Mouse (Mus musculus) spleen, adult 18-20 months (tissue): ENCODE measurements around the gene N4bp2l1.
A peak's percentile ranks its signal among the peaks of the same experiment; 100 is the strongest.

Experiments used
- DNase-seq, 2 experiments: peaks; one replicate each; pipeline ENCODE4 v3.0.0; 2022; ENCODE audit warnings: mixed read lengths in 2 of 2

N4bp2l1 gene

GRCm38 (mm10) chr5:150598202-150599119 lies 1.5 kb upstream of the N4bp2l1 start:
- no peak for DNase-seq

- peak; percentile 55 to 59 for DNase-seq
These were observed 1.5 kb downstream of the N4bp2l1 start for GRCm38 (mm10) chr5:150595366-150596016.

GRCm38 (mm10) chr5:150594649-150595339 lies 2.2 kb downstream of the N4bp2l1 start:
- DNase-seq = no peak

GRCm38 (mm10) chr5:150593756-150594648 lies 3.0 kb downstream of the N4bp2l1 start:
- peak; percentile 68 to 77 for DNase-seq

GRCm38 (mm10) chr5:150592904-150593755 lies 3.9 kb downstream of the N4bp2l1 start:
- DNase-seq = peak; percentile 43 to 55

GRCm38 (mm10) chr5:150592186-150592903 lies 4.6 kb downstream of the N4bp2l1 start:
- no peak for DNase-seq

GRCm38 (mm10) chr5:150589945-150590344 lies 7.0 kb downstream of the N4bp2l1 start:
- DNase-seq = no peak

- no peak for DNase-seq
These were observed 12.7 kb downstream of the N4bp2l1 start for GRCm38 (mm10) chr5:150584337-150584729.

- no peak for DNase-seq
These were observed 13.2 kb downstream of the N4bp2l1 start for GRCm38 (mm10) chr5:150583622-150584336.

GRCm38 (mm10) chr5:150583181-150583580 lies 13.8 kb downstream of the N4bp2l1 start:
- DNase-seq = no peak

- no peak for DNase-seq
These were observed 15.8 kb downstream of the N4bp2l1 start for GRCm38 (mm10) chr5:150581180-150581579.

- no peak for DNase-seq
These were observed 18.3 kb downstream of the N4bp2l1 start for GRCm38 (mm10) chr5:150578613-150579171.

GRCm38 (mm10) chr5:150576832-150577231 lies 20.2 kb downstream of the N4bp2l1 start:
- no peak for DNase-seq

GRCm38 (mm10) chr5:150574885-150575284 lies 22.1 kb downstream of the N4bp2l1 start:
- no peak for DNase-seq

- no peak for DNase-seq
These were observed 22.6 kb downstream of the N4bp2l1 start for GRCm38 (mm10) chr5:150574403-150574802.

GRCm38 (mm10) chr5:150570496-150571219 lies 26.3 kb downstream of the N4bp2l1 start:
- DNase-seq = no peak

- DNase-seq = no peak
These were observed 30.0 kb downstream of the N4bp2l1 start for GRCm38 (mm10) chr5:150566971-150567370.

- DNase-seq = no peak
These were observed 30.8 kb downstream of the N4bp2l1 start for GRCm38 (mm10) chr5:150566226-150566625.

GRCm38 (mm10) chr5:150564426-150564825 lies 32.6 kb downstream of the N4bp2l1 start:
- no peak for DNase-seq
